Mouse (Mus musculus): Measurements from ENCODE around the gene Fam83f. TPM values are rescaled to one million over a fixed set of nuclear protein-coding genes. Genes with fewer than 3 reads are reported as not detected.
"Not testable (repeated sequence)": the region's sequence is repeated elsewhere in the genome, so short reads cannot be mapped to it uniquely, and the experiment has no call there.

The Fam83f gene
- polyA plus RNA-seq, 1 experiment: 5.4 TPM

- Histone ChIP-seq H3K4me3 (ENCODE audit: control insufficient read depth, insufficient read depth, low read length) (no peak overlapping the region), H3K27me3 (ENCODE audit: control insufficient read depth, insufficient read depth, low read length) (no peaks in the 10 kb centered on the region), H3K4me1 (replicated peaks; ENCODE audit: control insufficient read depth, insufficient read depth, low read length) (peaks cover 8% of the 10 kb centered on the region), H3K36me3 (ENCODE audit: control insufficient read depth, insufficient read depth, low read length) (no peaks in the 10 kb centered on the region), H3K27ac (ENCODE audit: control insufficient read depth, insufficient read depth, low read length) (no peak overlapping the region)
- TF ChIP-seq CTCF (IDR thresholded peaks at IDR 0.05; ENCODE audit: borderline replicate concordance, control insufficient read depth, extremely low read depth, insufficient read depth, low read length, poor library complexity) (no peak), POLR2A (IDR thresholded peaks at IDR 0.05; ENCODE audit: control insufficient read depth, extremely low read depth, insufficient read depth, low read length, poor library complexity) (no peak)
- 87% methylated on average over 4 of the region's 4 CpGs for WGBS
- DNase-seq: no peak
Observed at GRCm38 (mm10) chr15:80732266-80733030, 60.8 kb downstream of the Fam83f start.

DNA sequence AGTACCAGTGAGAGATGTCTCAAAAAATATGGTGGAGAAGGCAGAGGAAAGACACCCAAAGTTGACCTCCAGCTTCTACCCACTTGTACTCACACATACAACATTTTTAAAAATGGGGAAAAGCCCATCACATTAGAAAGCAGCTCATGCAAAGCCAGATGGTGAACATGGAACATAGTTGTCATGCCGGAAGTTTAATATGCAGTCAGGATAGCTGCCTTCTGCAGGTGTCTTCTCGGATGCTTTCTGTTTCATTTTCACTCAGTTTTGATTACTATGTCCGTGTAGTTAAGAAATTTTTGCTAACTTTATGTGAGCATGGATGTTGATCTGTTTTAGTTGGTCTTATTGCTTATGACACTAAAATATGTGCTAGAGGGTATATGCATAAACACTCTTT is 63.7 kb downstream of the Fam83f start:
- Histone ChIP-seq H3K4me3 (ENCODE audit: control insufficient read depth, insufficient read depth, low read length) (no peak overlapping the region), H3K27me3 (ENCODE audit: control insufficient read depth, insufficient read depth, low read length) (no peaks in the 10 kb centered on the region), H3K36me3 (ENCODE audit: control insufficient read depth, insufficient read depth, low read length) (no peaks in the 10 kb centered on the region), H3K4me1 (replicated peaks; ENCODE audit: control insufficient read depth, insufficient read depth, low read length) (peaks cover 14% of the 10 kb centered on the region), H3K27ac (ENCODE audit: control insufficient read depth, insufficient read depth, low read length) (peak overlapping the region; percentile 60)
- peak; percentile 16 for DNase-seq
- TF ChIP-seq POLR2A (IDR thresholded peaks at IDR 0.05; ENCODE audit: control insufficient read depth, extremely low read depth, insufficient read depth, low read length, poor library complexity) (no peak), CTCF (IDR thresholded peaks at IDR 0.05; ENCODE audit: borderline replicate concordance, control insufficient read depth, extremely low read depth, insufficient read depth, low read length, poor library complexity) (no peak)
- WGBS: 26% methylated on average over 3 of the region's 3 CpGs

DNA sequence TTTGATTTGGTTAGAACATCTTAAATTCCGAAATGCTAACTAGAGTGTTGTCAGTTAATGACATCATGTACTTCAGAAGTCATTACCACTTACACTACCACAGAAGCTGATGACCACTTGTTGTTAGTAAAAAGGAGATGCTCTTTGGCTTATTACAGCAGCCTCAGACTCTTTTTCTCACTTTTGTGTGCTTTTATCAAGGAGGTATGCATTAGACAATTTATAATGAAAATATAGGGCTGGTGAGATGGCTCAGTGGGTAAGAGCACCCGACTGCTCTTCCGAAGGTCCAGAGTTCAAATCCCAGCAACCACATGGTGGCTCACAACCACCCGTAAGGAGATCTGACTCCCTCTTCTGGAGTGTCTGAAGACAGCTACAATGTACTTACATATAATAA is 64.1 kb downstream of the Fam83f start:
- peaks cover 14% of the 10 kb centered on the region for H3K4me1 ChIP-seq (replicated peaks; ENCODE audit: control insufficient read depth, insufficient read depth, low read length)
- not testable (repeated sequence) for DNase-seq; H3K36me3 ChIP-seq (ENCODE audit: control insufficient read depth, insufficient read depth, low read length); H3K27ac ChIP-seq (ENCODE audit: control insufficient read depth, insufficient read depth, low read length); H3K4me3 ChIP-seq (ENCODE audit: control insufficient read depth, insufficient read depth, low read length); H3K27me3 ChIP-seq (ENCODE audit: control insufficient read depth, insufficient read depth, low read length)
- 86% methylated on average over 4 of the region's 4 CpGs for WGBS

- peak; percentile 50 for DNase-seq
- TF ChIP-seq POLR2A (IDR thresholded peaks at IDR 0.05; ENCODE audit: control insufficient read depth, extremely low read depth, insufficient read depth, low read length, poor library complexity) (no peak), CTCF (IDR thresholded peaks at IDR 0.05; ENCODE audit: borderline replicate concordance, control insufficient read depth, extremely low read depth, insufficient read depth, low read length, poor library complexity) (no peak)
Observed at GRCm38 (mm10) chr15:80736553-80736952, 64.9 kb downstream of the Fam83f start.

GRCm38 (mm10) chr15:80738244-80738643 is 66.6 kb downstream of the Fam83f start:
- H3K27me3 ChIP-seq (ENCODE audit: control insufficient read depth, insufficient read depth, low read length): no peaks in the 10 kb centered on the region
- H3K36me3 ChIP-seq (ENCODE audit: control insufficient read depth, insufficient read depth, low read length): no peaks in the 10 kb centered on the region
- H3K4me3 ChIP-seq (ENCODE audit: control insufficient read depth, insufficient read depth, low read length): no peak overlapping the region
- DNase-seq: no peak
- 83% methylated on average over 2 of the region's 2 CpGs for WGBS
- TF ChIP-seq POLR2A (IDR thresholded peaks at IDR 0.05; ENCODE audit: control insufficient read depth, extremely low read depth, insufficient read depth, low read length, poor library complexity) (no peak), CTCF (IDR thresholded peaks at IDR 0.05; ENCODE audit: borderline replicate concordance, control insufficient read depth, extremely low read depth, insufficient read depth, low read length, poor library complexity) (no peak)
- H3K4me1 ChIP-seq (replicated peaks; ENCODE audit: control insufficient read depth, insufficient read depth, low read length): peaks cover 21% of the 10 kb centered on the region
- no peak overlapping the region for H3K27ac ChIP-seq (ENCODE audit: control insufficient read depth, insufficient read depth, low read length)

More at GRCm38 (mm10) chr15:80736553-80736952, 64.9 kb downstream of the Fam83f start:
- Histone ChIP-seq H3K27ac (ENCODE audit: control insufficient read depth, insufficient read depth, low read length) (no peak overlapping the region), H3K4me1 (replicated peaks; ENCODE audit: control insufficient read depth, insufficient read depth, low read length) (peaks cover 14% of the 10 kb centered on the region), H3K4me3 (ENCODE audit: control insufficient read depth, insufficient read depth, low read length) (no peak overlapping the region), H3K27me3 (ENCODE audit: control insufficient read depth, insufficient read depth, low read length) (no peaks in the 10 kb centered on the region), H3K36me3 (ENCODE audit: control insufficient read depth, insufficient read depth, low read length) (no peaks in the 10 kb centered on the region)
- WGBS: 34% methylated on average over 1 of the region's 1 CpGs

DNA sequence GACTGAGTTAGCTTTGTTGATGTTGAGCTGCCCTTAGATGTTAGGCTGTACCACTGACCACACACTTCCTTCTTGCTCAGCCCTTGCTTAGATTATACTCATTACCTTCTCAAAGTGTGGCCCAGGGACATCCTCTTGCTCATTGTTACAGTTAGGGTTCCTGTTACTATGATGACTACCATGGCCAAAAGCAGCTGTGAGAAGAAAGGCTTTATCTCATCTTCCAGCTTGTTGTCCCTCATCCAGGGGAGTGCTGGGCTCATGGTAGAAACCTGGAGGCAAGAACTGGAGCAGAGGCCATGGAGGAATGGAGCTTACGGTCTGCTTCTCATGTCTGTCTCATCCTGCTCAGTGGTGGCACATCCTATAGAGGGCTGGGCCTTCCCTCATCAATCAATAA is 68.3 kb downstream of the Fam83f start:
- Histone ChIP-seq H3K4me3 (ENCODE audit: control insufficient read depth, insufficient read depth, low read length) (no peak overlapping the region), H3K27ac (ENCODE audit: control insufficient read depth, insufficient read depth, low read length) (no peak overlapping the region), H3K27me3 (ENCODE audit: control insufficient read depth, insufficient read depth, low read length) (no peaks in the 10 kb centered on the region), H3K4me1 (replicated peaks; ENCODE audit: control insufficient read depth, insufficient read depth, low read length) (peaks cover 26% of the 10 kb centered on the region), H3K36me3 (ENCODE audit: control insufficient read depth, insufficient read depth, low read length) (no peaks in the 10 kb centered on the region)
- TF ChIP-seq CTCF (IDR thresholded peaks at IDR 0.05; ENCODE audit: borderline replicate concordance, control insufficient read depth, extremely low read depth, insufficient read depth, low read length, poor library complexity): no peak
- no peak for TF ChIP-seq POLR2A (IDR thresholded peaks at IDR 0.05; ENCODE audit: control insufficient read depth, extremely low read depth, insufficient read depth, low read length, poor library complexity)
- no peak for DNase-seq
- 100% methylated on average over 1 of the region's 1 CpGs for WGBS

DNA sequence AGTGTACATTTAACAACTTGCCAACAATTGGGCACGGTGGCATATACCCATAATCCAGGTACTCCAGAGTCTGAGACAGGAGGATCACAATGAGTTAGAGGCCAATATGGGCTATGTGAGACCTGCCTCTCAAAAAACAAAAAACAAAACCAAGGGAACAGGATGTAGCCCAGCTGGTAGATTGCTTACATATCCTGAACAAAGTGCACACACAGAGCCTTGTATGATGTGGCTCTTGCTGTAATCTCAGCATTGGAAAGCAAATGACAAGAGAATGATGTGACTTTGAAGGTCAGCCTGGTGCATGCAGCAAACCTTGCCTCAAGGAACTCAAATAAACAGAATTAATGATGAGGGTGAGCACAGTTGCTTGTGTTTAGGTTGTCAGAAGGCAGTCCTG is 70.2 kb downstream of the Fam83f start:
- Histone ChIP-seq H3K4me3 (ENCODE audit: control insufficient read depth, insufficient read depth, low read length) (no peak overlapping the region), H3K4me1 (replicated peaks; ENCODE audit: control insufficient read depth, insufficient read depth, low read length) (peaks cover 22% of the 10 kb centered on the region), H3K36me3 (ENCODE audit: control insufficient read depth, insufficient read depth, low read length) (no peaks in the 10 kb centered on the region), H3K27me3 (ENCODE audit: control insufficient read depth, insufficient read depth, low read length) (no peaks in the 10 kb centered on the region), H3K27ac (ENCODE audit: control insufficient read depth, insufficient read depth, low read length) (no peak overlapping the region)
- 100% methylated on average over 1 of the region's 1 CpGs for WGBS
- no peak for DNase-seq
- TF ChIP-seq CTCF (IDR thresholded peaks at IDR 0.05; ENCODE audit: borderline replicate concordance, control insufficient read depth, extremely low read depth, insufficient read depth, low read length, poor library complexity) (no peak), POLR2A (IDR thresholded peaks at IDR 0.05; ENCODE audit: control insufficient read depth, extremely low read depth, insufficient read depth, low read length, poor library complexity) (no peak)
